Comparison of ENCODE assay signal across 24 mouse cellular contexts in the genomic region with DNA sequence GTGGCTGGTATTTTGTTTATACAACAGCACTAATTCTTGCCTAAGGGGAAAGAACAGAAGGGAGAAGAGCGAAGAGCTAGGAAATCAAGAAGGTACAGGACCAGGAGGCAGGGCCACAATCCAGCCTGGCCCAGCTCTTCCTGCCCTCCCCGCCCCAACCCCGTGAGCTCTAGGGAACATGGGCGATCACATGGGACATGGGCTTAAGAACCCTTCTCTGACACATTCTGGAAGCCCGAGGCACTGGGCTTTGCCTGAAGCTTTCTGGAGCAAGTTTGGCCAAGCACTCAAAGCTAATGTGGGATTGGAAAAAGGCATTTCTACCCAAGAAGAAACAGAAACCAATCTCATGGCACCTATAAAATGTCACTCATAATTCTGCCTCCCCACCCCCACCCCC.
DNase-seq lines count a peak whose midpoint lies in the region; ATAC-seq and TF ChIP-seq lines count a peak whose summit lies in the region.
"Had no signal": no experiment of that assay in that cellular context is flagged by ENCODE, and none has a peak within 500 bp of the region (broad histone marks: within the 10 kb centered on the region; RNA-seq: fewer than 3 reads in every experiment).

No protein-coding gene starts in this region.

- TF ChIP-seq CTCF in heart, postnatal 0 days (IDR thresholded peaks at IDR 0.05; ENCODE audit: low read depth): no peak

- peak overlapping the region; percentile 89 for H3K27ac ChIP-seq in heart, postnatal 0 days (ENCODE audit: low read depth)
- peak overlapping the region; percentile 6; the same call in 1 of the 2 replicates for H3K27ac ChIP-seq in embryonic facial prominence, embryonic 14.5 days (replicated peaks; ENCODE audit: low read depth, low read length)
- H3K27ac ChIP-seq: hindbrain, embryonic 14.5 days; kidney, postnatal 0 days; liver, embryonic 13.5 days; midbrain, embryonic 12.5 days; neural tube, embryonic 15.5 days; stomach, embryonic 15.5 days had no signal

- peaks cover 53% of the 10 kb centered on the region for H3K36me3 ChIP-seq in heart, postnatal 0 days (replicated peaks; ENCODE audit: control insufficient read depth, insufficient read depth, low read length)
- peaks cover 14% of the 10 kb centered on the region; the same call in 1 of the 2 replicates for H3K36me3 ChIP-seq in embryonic facial prominence, embryonic 14.5 days (ENCODE audit: control insufficient read depth, insufficient read depth, low read length)
- H3K36me3 ChIP-seq: stomach, embryonic 15.5 days had no signal

- peaks cover 21% of the 10 kb centered on the region for H3K4me1 ChIP-seq in heart, postnatal 0 days (ENCODE audit: control insufficient read depth, insufficient read depth)
- no peaks in the 10 kb centered on the region for H3K4me1 ChIP-seq in embryonic facial prominence, embryonic 14.5 days (ENCODE audit: control insufficient read depth, insufficient read depth, low read length)
- H3K4me1 ChIP-seq: liver, embryonic 13.5 days; midbrain, embryonic 12.5 days; neural tube, embryonic 15.5 days had no signal

- peak; percentile 32 for DNase-seq in gastrocnemius, adult 18-20 months (ENCODE audit: low spot score)
- DNase-seq in gastrocnemius, postnatal 25 days: no peak
- DNase-seq in heart, postnatal 0 days (ENCODE audit: low spot score): no peak
- no peak for DNase-seq in heart, adult 9 months (ENCODE audit: low spot score in 2 of 2)
- peak; percentile 16 for DNase-seq in adipocyte (ENCODE audit: low spot score)
- DNase-seq in embryonic facial prominence, embryonic 14.5 days (ENCODE audit: low spot score): no peak
- no peak for DNase-seq in embryo, embryonic 10.5 days (ENCODE audit: low spot score)
- DNase-seq: cerebellum, adult 8-10 months; gastrocnemius, postnatal 14 days; kidney, adult 18-20 months; liver, embryonic 13.5 days; lung, adult 2 months; right cerebral cortex, adult 18-20 months; right cerebral cortex, postnatal 4 days; thymus, postnatal 25 days had no signal

- no peak for ATAC-seq in heart, postnatal 0 days (ENCODE audit: insufficient read depth, low read depth)
- ATAC-seq in embryonic facial prominence, embryonic 14.5 days (ENCODE audit: low read depth): no peak
- no peak for ATAC-seq in erythroblast, adult 5-6 weeks (replicated peaks; ENCODE audit: low FRiP score, poor library complexity, severe bottlenecking)
- ATAC-seq: CD4-positive, CD25-positive, alpha-beta regulatory T cell, adult 4 months; forebrain, embryonic 14.5 days; inflammation-experienced regulatory T-cells, adult 6 months had no signal

- H3K9me3 ChIP-seq in heart, postnatal 0 days (replicated peaks; ENCODE audit: control insufficient read depth, low read length): no peaks in the 10 kb centered on the region
- H3K9me3 ChIP-seq in embryonic facial prominence, embryonic 14.5 days (ENCODE audit: control insufficient read depth, low read length): no peaks in the 10 kb centered on the region
- H3K9me3 ChIP-seq: liver, embryonic 13.5 days; midbrain, embryonic 12.5 days; neural tube, embryonic 15.5 days; stomach, embryonic 15.5 days had no signal

- H3K9ac ChIP-seq in heart, postnatal 0 days (replicated peaks; ENCODE audit: low read depth, low read length): no peak overlapping the region
- H3K9ac ChIP-seq in embryonic facial prominence, embryonic 14.5 days (ENCODE audit: low read depth, low read length): 0 out of 2 replicates have a peak overlapping the region, but pooled peaks have one; percentile 19
- H3K9ac ChIP-seq: hindbrain, embryonic 14.5 days; liver, embryonic 13.5 days; midbrain, embryonic 12.5 days; neural tube, embryonic 15.5 days; stomach, embryonic 15.5 days had no signal

- TF ChIP-seq EP300 in heart, postnatal 0 days (IDR thresholded peaks at IDR 0.05; ENCODE audit: low read depth): no peak

- H3K4me3 ChIP-seq in heart, postnatal 0 days (ENCODE audit: low read depth, low read length): no peak overlapping the region
- H3K4me3 ChIP-seq in embryonic facial prominence, embryonic 14.5 days (ENCODE audit: low read depth, low read length): no peak overlapping the region
- H3K4me3 ChIP-seq: liver, embryonic 13.5 days; midbrain, embryonic 12.5 days; neural tube, embryonic 15.5 days; stomach, embryonic 15.5 days had no signal

- 64% methylated on average over 5 of the region's 5 CpGs for WGBS in heart, postnatal 0 days
- WGBS in embryonic facial prominence, embryonic 14.5 days: 56% methylated on average over 5 of the region's 5 CpGs

- H3K4me2 ChIP-seq in heart, postnatal 0 days (ENCODE audit: low read depth, low read length): no peak overlapping the region
- no peak overlapping the region for H3K4me2 ChIP-seq in embryonic facial prominence, embryonic 14.5 days (ENCODE audit: low read depth, low read length)
- H3K4me2 ChIP-seq: hindbrain, embryonic 14.5 days; liver, embryonic 13.5 days; midbrain, embryonic 12.5 days; neural tube, embryonic 15.5 days; stomach, embryonic 15.5 days had no signal

- no peaks in the 10 kb centered on the region for H3K27me3 ChIP-seq in heart, postnatal 0 days (ENCODE audit: control insufficient read depth, insufficient read depth, low read length)
- H3K27me3 ChIP-seq in embryonic facial prominence, embryonic 14.5 days (replicated peaks; ENCODE audit: control insufficient read depth, insufficient read depth, low read length): no peaks in the 10 kb centered on the region
- H3K27me3 ChIP-seq: liver, embryonic 13.5 days; midbrain, embryonic 12.5 days; neural tube, embryonic 15.5 days; stomach, embryonic 15.5 days had no signal

Comparison
In these comparisons a context has a peak if more than half of its experiments do, and no peak if none do; other contexts are left out.
1. DNase-seq: peak in gastrocnemius, adult 18-20 months (single experiment) and adipocyte (single experiment); none in gastrocnemius, postnatal 25 days (single experiment), heart, postnatal 0 days (single experiment), heart, adult 9 months (0 of 2), embryonic facial prominence, embryonic 14.5 days (single experiment) and embryo, embryonic 10.5 days (single experiment).